Mouse (Mus musculus) forebrain, embryonic 10.5 days (tissue): ENCODE measurements at regions not wholly inside any gene's neighbourhood (a gene's known extent, or its start where the extent isn't known, plus 50 kb on each side); places are given as distances from the start of the nearest gene placed in this dataset.

ENCODE experiments used
- DNase-seq: peaks from one replicate; pipeline ENCODE4 v3.0.0-alpha.2; 2017; ENCODE audit warnings: low spot score; ENCODE audit errors: extremely low spot score
- H3K27ac ChIP-seq: fragments of 300-500 bp; sonication (generic); 2 replicates; pipeline ENCODE4 v1.5.1; 2016; ENCODE audit warnings: mild to moderate bottlenecking
- H3K27me3 ChIP-seq: fragments of 300-500 bp; sonication (generic); 2 replicates; pipeline ENCODE4 v1.6.1; 2016; ENCODE audit warnings: mild to moderate bottlenecking; ENCODE audit not compliant: poor library complexity, severe bottlenecking
- H3K36me3 ChIP-seq: fragments of 300-500 bp; sonication (generic); replicated peaks from 2 replicates; pipeline ENCODE4 v1.6.1; 2016; ENCODE audit warnings: mild to moderate bottlenecking, moderate library complexity
- H3K4me1 ChIP-seq: fragments of 300-500 bp; sonication (generic); 2 replicates; pipeline ENCODE4 v1.6.1; 2016
- H3K4me3 ChIP-seq: fragments of 300-500 bp; sonication (generic); 2 replicates; pipeline ENCODE4 v1.5.1; 2016; ENCODE audit warnings: mild to moderate bottlenecking, moderate library complexity
- H3K9me3 ChIP-seq: fragments of 300-500 bp; sonication (generic); 2 replicates; pipeline ENCODE4 v1.6.1; 2016; ENCODE audit warnings: mild to moderate bottlenecking, moderate library complexity
- WGBS: fragments of 180-500 bp; shearing (Covaris S2); methylation state at CpG from one replicate; pipeline ENCODE4 v1.1.7; 2016; 5-methylcytosine and 5-hydroxymethylcytosine counted together

DNA sequence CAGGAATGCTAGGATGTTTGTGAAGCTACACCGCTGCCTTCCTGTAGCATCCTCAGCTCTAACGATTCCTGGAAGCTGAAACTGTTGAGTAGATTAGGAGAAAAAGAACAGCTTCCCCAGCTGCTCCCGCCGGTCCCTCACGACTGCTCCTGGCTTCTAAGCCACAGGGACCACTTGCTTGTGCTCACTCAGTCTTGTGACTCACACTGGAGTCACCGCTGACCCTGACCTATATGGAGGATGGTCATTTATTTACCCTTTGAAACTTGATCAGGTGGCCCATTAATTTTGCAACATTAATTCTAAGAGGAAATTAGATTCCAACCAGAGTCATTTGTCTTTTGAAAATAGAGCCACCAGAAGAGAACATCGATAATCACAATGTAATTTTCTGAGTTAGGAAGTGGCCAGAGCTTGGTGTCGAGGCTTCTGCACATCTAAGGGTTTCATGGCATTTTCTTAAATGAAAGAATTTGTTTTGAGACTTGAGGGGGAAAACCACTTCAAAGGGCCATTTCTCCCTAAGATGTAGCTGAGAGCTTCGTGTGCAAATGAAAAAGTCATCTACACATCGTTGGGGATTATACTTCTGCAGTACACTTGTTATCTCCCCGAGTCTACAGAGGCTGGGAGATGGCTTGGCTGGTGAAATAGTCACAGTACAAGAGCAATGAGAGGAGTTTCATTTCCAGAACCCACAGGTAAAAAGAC is 153.8 kb upstream of the Runx1 start:
- no peak overlapping the region for H3K27ac ChIP-seq
- no peak overlapping the region for H3K4me3 ChIP-seq
- H3K4me1 ChIP-seq: no peaks in the 10 kb centered on the region
- no peaks in the 10 kb centered on the region for H3K36me3 ChIP-seq
- H3K27me3 ChIP-seq: no peaks in the 10 kb centered on the region
- H3K9me3 ChIP-seq: no peaks in the 10 kb centered on the region
- no peak for DNase-seq
- 87% methylated on average over 11 of the region's 11 CpGs for WGBS

DNA sequence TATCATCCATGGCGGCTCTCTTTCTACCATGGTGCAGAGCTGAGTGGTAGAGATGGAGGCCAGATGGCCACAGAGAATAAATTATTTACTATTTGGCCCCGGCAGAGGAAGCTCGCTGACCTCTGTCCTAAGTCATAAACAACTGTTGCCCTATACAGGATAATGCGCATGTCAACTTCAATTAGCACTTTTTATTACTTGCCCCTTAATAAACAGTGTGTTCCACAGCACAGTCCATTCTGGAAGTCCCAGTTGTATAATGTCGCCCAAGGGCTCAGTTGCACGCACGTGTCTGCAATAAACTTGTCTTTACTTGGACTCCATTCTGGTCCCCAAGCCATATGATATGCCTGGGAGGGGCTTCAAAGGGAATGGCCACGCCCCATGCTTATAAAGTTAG is 150.1 kb upstream of the Runx1 start:
- Histone ChIP-seq H3K4me1 (no peaks in the 10 kb centered on the region), H3K36me3 (no peaks in the 10 kb centered on the region), H3K9me3 (no peaks in the 10 kb centered on the region), H3K27me3 (no peaks in the 10 kb centered on the region), H3K27ac (no peak overlapping the region), H3K4me3 (no peak overlapping the region)
- WGBS: 92% methylated on average over 8 of the region's 8 CpGs
- no peak for DNase-seq

DNA sequence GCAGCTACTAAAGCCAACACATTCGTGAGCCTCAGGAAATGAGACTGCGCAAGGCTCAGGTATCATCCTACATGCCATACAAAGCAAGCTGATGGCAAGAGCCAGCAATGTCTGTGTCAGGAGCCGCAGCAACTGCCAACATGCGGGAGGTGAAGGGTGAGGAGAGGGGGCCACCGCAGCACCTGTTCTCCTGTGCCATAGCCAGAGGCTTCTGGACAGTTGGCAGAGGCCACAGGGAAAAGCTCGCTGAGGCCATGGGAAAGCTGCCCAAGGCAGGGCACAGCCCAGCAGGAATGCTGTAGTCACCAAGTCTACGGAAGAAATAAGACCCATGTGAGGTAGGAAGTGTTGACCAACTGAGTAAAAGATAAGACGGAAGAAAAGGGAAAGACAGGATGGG is 149.1 kb upstream of the Runx1 start:
- WGBS: 89% methylated on average over 8 of the region's 8 CpGs
- Histone ChIP-seq H3K9me3 (no peaks in the 10 kb centered on the region), H3K27me3 (no peaks in the 10 kb centered on the region), H3K27ac (no peak overlapping the region), H3K36me3 (no peaks in the 10 kb centered on the region), H3K4me3 (no peak overlapping the region), H3K4me1 (no peaks in the 10 kb centered on the region)
- no peak for DNase-seq

DNA sequence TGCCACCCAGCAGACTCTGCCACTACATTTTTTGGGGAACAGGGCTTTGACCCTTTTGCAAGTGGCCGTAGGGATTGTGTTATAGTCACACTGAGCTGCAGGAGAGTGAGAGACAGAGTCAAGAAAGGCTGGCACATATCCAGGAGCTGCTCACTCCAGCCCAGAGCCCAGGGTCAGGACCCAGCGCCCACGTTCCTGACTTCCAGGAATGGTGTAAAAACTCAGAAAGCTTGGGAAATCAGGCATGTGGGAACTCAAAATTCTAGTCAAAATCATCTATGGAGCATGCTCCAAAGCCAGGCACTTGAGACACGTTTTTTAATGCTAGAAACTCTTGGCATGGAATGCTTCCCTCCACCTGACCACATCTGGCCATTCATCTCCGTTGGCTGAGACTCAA is 146.7 kb upstream of the Runx1 start:
- no peaks in the 10 kb centered on the region for H3K36me3 ChIP-seq
- WGBS: 78% methylated on average over 5 of the region's 5 CpGs
- no peaks in the 10 kb centered on the region for H3K4me1 ChIP-seq
- H3K27me3 ChIP-seq: no peaks in the 10 kb centered on the region
- no peaks in the 10 kb centered on the region for H3K9me3 ChIP-seq
- no peak overlapping the region for H3K27ac ChIP-seq
- no peak for DNase-seq
- no peak overlapping the region for H3K4me3 ChIP-seq

DNA sequence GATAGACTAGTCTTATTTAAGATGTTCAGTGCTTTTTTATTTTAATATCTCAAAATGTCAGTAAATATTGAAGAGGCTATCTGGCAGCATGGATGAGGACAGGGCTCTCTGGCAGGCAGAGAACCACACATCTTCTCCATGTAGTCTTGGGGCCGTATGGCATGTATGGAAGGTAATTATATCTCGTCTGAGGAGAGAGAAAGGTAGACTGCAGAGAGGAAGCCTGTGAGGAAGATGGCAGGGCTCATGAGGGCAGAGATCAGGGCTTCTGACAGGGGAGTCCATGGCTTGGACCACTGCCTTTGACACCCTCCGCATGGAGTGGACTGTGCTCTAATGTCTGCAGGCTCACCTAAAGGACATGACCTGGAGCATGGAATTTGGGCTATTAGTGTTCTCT is 146.0 kb upstream of the Runx1 start:
- WGBS: 80% methylated on average over 3 of the region's 3 CpGs
- no peaks in the 10 kb centered on the region for H3K9me3 ChIP-seq
- DNase-seq: no peak
- no peaks in the 10 kb centered on the region for H3K27me3 ChIP-seq
- no peak overlapping the region for H3K4me3 ChIP-seq
- H3K4me1 ChIP-seq: no peaks in the 10 kb centered on the region
- no peak overlapping the region for H3K27ac ChIP-seq
- H3K36me3 ChIP-seq: no peaks in the 10 kb centered on the region

DNA sequence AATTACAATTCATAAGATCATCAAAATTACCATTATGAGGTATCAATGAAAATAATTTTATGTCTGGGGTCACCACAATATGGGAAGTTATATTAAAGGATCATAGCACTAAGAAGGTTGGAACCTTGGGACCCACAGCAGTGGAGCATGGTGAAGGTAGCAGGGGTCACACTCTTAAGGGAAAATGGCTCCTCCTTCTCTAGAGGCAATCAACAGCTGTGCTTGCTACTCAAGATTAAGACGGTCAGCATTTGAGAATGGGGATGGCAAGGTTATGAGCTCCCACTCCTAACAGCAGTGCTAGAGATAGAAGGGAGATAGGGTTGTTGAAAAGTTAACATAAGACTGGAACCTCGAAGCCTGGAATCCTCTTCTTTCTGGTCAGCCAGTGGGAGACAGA is 144.6 kb upstream of the Runx1 start:
- no peaks in the 10 kb centered on the region for H3K4me1 ChIP-seq
- H3K4me3 ChIP-seq: no peak overlapping the region
- H3K9me3 ChIP-seq: no peaks in the 10 kb centered on the region
- no peak for DNase-seq
- no peak overlapping the region for H3K27ac ChIP-seq
- H3K36me3 ChIP-seq: no peaks in the 10 kb centered on the region
- WGBS: 86% methylated on average over 2 of the region's 2 CpGs
- no peaks in the 10 kb centered on the region for H3K27me3 ChIP-seq

DNA sequence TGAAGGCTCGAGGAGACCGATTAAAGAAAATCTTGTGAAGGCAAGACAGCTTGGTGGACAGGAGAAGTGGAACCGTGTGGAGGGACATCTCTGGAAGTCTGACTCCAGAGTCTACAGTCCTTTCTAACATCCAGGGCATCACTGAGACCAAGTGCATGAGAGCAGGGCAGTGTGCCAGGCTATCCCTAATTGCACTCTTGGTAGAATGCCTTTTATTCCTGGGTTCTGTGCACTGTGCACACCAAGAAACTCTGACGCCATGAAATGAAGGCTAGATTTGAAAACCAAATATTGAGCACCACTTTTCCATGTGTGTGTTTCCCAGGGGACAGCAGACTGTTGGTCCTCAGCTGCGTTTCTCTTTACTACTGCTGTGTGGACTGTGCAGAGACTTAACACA is 143.1 kb upstream of the Runx1 start:
- Histone ChIP-seq H3K27me3 (no peaks in the 10 kb centered on the region), H3K27ac (no peak overlapping the region), H3K4me1 (no peaks in the 10 kb centered on the region), H3K9me3 (no peaks in the 10 kb centered on the region), H3K4me3 (no peak overlapping the region), H3K36me3 (no peaks in the 10 kb centered on the region)
- DNase-seq: no peak
- WGBS: 84% methylated on average over 5 of the region's 5 CpGs

DNA sequence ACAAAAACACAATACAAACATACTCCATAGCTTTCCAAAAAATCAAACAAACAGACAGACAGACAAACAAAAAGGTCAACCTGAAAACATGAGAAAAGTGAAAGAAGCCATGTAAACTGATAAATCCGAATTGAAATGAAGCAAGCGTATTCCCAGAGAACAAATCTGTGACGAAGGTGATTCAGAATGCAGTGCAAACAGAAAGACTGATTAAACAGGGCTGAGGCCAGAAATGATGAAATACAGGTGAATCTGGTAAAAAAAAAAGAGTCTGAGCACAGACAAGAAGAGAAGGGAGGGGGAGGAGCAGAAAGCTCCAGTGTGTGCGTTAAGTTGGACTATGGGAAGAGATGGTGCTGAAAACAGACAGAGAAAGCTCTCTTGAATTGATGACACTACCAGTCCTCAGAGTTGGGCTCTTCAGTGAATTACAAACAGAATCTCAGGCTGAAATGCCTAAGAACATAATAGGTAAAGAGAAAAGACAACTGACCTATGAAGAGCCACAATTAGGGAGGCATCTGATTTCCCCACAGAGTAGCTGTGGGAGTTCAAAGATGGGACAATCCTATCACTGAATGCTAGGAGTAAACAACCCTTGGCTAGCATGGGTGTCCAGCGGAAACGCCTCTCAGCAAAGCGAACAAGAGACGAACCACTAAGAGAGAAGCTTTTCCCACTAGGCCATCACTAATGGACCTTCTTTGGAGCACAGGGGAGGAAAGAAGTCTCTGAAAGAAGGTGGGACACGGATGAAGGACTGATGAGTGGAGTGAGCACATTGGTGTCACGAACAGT is 140.3 kb upstream of the Runx1 start:
- WGBS: 93% methylated on average over 10 of the region's 10 CpGs
- H3K9me3 ChIP-seq: no peaks in the 10 kb centered on the region
- H3K4me3 ChIP-seq: no peak overlapping the region
- no peaks in the 10 kb centered on the region for H3K27me3 ChIP-seq
- H3K4me1 ChIP-seq: no peaks in the 10 kb centered on the region
- H3K27ac ChIP-seq: no peak overlapping the region
- no peaks in the 10 kb centered on the region for H3K36me3 ChIP-seq
- no peak for DNase-seq

DNA sequence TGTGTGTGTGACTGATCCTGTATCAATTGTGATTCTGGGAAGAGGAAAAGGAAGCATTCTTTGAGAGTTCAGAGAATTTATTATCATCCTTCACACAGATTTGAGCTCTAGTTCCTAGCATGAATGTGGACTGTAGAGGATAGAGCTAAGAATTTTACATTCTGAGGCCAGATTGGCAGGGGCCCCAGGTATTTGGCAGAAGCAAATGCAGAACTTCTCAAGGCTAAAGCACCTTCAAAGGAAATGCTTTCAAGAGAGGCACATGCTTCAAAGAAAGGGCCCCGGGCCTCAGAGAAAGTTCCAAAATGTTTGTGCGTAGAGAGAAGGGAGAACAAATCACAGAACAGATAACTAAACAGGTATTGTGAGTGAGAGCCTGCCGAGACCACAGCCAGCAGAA is 139.7 kb upstream of the Runx1 start:
- WGBS: 90% methylated on average over 3 of the region's 3 CpGs
- Histone ChIP-seq H3K27me3 (no peaks in the 10 kb centered on the region), H3K4me3 (no peak overlapping the region), H3K27ac (no peak overlapping the region), H3K36me3 (no peaks in the 10 kb centered on the region), H3K9me3 (no peaks in the 10 kb centered on the region), H3K4me1 (no peaks in the 10 kb centered on the region)
- no peak for DNase-seq

DNA sequence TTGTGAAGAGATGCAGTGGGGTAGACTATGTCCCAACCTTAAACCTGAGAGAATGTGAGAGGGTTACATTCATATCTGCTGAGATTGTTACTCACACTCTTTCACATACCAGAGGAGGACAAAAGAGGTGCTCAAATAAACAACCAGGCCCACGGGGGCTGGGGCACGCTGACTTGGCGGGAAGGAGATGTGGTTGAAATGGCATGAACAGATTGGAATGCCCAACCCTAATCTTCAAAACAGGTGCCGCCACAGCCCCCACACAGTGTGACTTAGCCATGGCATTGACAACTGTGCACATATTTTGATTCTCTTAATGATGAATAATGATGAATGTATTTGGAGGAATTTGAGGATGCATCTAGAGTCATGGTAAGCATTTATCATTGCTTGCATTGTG is 137.6 kb upstream of the Runx1 start:
- no peak overlapping the region for H3K27ac ChIP-seq
- H3K4me1 ChIP-seq: no peaks in the 10 kb centered on the region
- 91% methylated on average over 4 of the region's 4 CpGs for WGBS
- H3K9me3 ChIP-seq: no peaks in the 10 kb centered on the region
- H3K36me3 ChIP-seq: no peaks in the 10 kb centered on the region
- no peak for DNase-seq
- no peak overlapping the region for H3K4me3 ChIP-seq
- H3K27me3 ChIP-seq: no peaks in the 10 kb centered on the region

DNA sequence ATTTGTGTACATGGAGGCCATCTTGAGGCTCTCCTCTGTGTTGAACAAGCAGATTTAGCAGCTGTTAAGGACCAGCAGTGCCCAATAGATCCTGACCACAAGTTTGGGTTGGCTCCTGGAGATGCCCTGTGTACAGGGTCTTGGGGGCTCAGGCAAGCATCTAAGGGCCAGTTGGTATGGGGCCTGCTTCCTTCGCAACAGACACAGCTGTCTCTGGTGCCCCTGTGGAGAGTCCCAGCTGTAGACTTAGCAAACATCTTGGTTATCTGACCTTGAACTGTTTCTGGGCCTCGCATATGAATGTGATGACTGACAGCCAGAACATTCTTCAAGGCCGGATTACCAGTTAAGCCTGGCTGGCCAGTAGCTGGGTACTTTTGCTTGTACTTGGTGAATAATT is 135.4 kb upstream of the Runx1 start:
- H3K9me3 ChIP-seq: no peaks in the 10 kb centered on the region
- H3K27ac ChIP-seq: no peak overlapping the region
- H3K4me3 ChIP-seq: no peak overlapping the region
- H3K4me1 ChIP-seq: no peaks in the 10 kb centered on the region
- 84% methylated on average over 3 of the region's 3 CpGs for WGBS
- H3K27me3 ChIP-seq: no peaks in the 10 kb centered on the region
- no peaks in the 10 kb centered on the region for H3K36me3 ChIP-seq
- no peak for DNase-seq

DNA sequence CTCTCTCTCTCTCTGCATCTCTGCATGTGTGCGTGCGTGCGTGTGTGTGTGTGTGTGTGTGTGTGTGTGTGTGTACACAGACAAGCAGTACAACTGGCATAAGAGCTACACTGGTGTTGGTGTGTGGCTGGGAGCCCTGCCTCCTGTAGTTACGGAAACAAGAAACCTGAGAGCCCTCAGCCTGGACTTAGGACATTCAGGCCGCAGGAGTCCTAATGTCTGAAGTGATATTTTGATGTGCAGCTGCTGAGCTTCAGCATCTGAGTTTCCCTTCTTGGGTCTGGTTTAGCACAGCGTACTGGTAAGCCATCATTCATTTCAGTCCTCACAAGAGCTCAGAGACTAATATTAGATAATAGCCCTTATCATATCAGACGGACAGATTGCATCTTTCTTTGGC is 134.8 kb upstream of the Runx1 start:
- Histone ChIP-seq H3K27ac (no peak overlapping the region), H3K4me1 (no peaks in the 10 kb centered on the region), H3K36me3 (no peaks in the 10 kb centered on the region), H3K4me3 (no peak overlapping the region), H3K9me3 (no peaks in the 10 kb centered on the region), H3K27me3 (no peaks in the 10 kb centered on the region)
- 87% methylated on average over 7 of the region's 7 CpGs for WGBS
- DNase-seq: no peak

DNA sequence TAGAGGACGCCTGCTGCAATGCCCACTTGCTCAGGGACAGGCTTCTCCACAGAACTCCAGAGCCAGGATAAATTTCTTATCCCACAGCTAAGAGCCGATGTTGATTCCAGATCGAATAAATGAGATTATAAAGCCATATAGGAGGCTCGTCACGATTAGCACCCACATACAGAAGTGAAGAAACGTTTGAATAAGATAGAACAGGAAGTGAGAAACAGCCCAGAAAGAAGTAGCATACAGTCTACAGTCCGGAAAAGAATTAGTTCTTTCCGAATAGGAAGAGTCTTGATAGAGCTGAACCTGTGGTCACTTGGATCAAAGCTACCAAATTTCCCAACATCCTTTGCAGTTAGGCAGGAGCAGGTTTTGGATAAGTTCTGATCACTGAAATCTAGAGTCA is 133.0 kb upstream of the Runx1 start:
- Histone ChIP-seq H3K4me3 (no peak overlapping the region), H3K4me1 (no peaks in the 10 kb centered on the region), H3K27me3 (no peaks in the 10 kb centered on the region), H3K36me3 (no peaks in the 10 kb centered on the region), H3K27ac (no peak overlapping the region), H3K9me3 (no peaks in the 10 kb centered on the region)
- no peak for DNase-seq
- 92% methylated on average over 8 of the region's 8 CpGs for WGBS
